Mouse (Mus musculus): ENCODE measurements around the gene Clcnka.
A peak's percentile ranks its signal among the peaks of the same experiment; 100 is the strongest.

Gene Clcnka

GRCm38 (mm10) chr4:141379674-141380073 lies 18.9 kb downstream of the Clcnka start:
- no peak for DNase-seq (ENCODE audit: extremely low read depth, low read depth)

- DNase-seq (ENCODE audit: extremely low read depth, low read depth): no peak
Measured at GRCm38 (mm10) chr4:141372426-141372825, 26.1 kb downstream of the Clcnka start.

- no peak for DNase-seq (ENCODE audit: extremely low read depth, low read depth)
Measured at GRCm38 (mm10) chr4:141367997-141368791, 30.3 kb downstream of the Clcnka start, which contains the start of gene Fam131c. TSS of gene Fam131c (plus strand) at chr4:141368220.

GRCm38 (mm10) chr4:141365876-141366275 lies 32.6 kb downstream of the Clcnka start:
- no peak for DNase-seq (ENCODE audit: extremely low read depth, low read depth)

- DNase-seq (ENCODE audit: extremely low read depth, low read depth): no peak
Measured at GRCm38 (mm10) chr4:141365126-141365525, 33.4 kb downstream of the Clcnka start.

- peak; percentile 49 for DNase-seq (ENCODE audit: extremely low read depth, low read depth)
Measured at GRCm38 (mm10) chr4:141362937-141363548, 35.5 kb downstream of the Clcnka start.

GRCm38 (mm10) chr4:141360846-141361245 lies 37.7 kb downstream of the Clcnka start:
- peak; percentile 43 for DNase-seq (ENCODE audit: extremely low read depth, low read depth)

GRCm38 (mm10) chr4:141359222-141359621 lies 39.3 kb downstream of the Clcnka start:
- no peak for DNase-seq (ENCODE audit: extremely low read depth, low read depth)

- DNase-seq (ENCODE audit: extremely low read depth, low read depth): no peak
Measured at GRCm38 (mm10) chr4:141357811-141358210, 40.7 kb downstream of the Clcnka start.

- DNase-seq (ENCODE audit: extremely low read depth, low read depth): no peak
Measured at GRCm38 (mm10) chr4:141353868-141354267, 44.7 kb downstream of the Clcnka start.

- DNase-seq (ENCODE audit: extremely low read depth, low read depth): no peak
Measured at GRCm38 (mm10) chr4:141352986-141353385, 45.5 kb downstream of the Clcnka start.

GRCm38 (mm10) chr4:141351972-141352371 lies 46.6 kb downstream of the Clcnka start:
- DNase-seq (ENCODE audit: extremely low read depth, low read depth): no peak

GRCm38 (mm10) chr4:141350015-141350414 lies 48.5 kb downstream of the Clcnka start:
- no peak for DNase-seq (ENCODE audit: extremely low read depth, low read depth)

GRCm38 (mm10) chr4:141348616-141349015 lies 49.9 kb downstream of the Clcnka start:
- no peak for DNase-seq (ENCODE audit: extremely low read depth, low read depth)

- no peak for DNase-seq (ENCODE audit: extremely low read depth, low read depth)
Measured at GRCm38 (mm10) chr4:141347365-141347797, 51.1 kb downstream of the Clcnka start.

GRCm38 (mm10) chr4:141345219-141345618 lies 53.3 kb downstream of the Clcnka start:
- DNase-seq (ENCODE audit: extremely low read depth, low read depth): no peak

GRCm38 (mm10) chr4:141343515-141343914 lies 55.0 kb downstream of the Clcnka start:
- no peak for DNase-seq (ENCODE audit: extremely low read depth, low read depth)

- no peak for DNase-seq (ENCODE audit: extremely low read depth, low read depth)
Measured at GRCm38 (mm10) chr4:141341477-141341876, 57.0 kb downstream of the Clcnka start.

- no peak for DNase-seq (ENCODE audit: extremely low read depth, low read depth)
Measured at GRCm38 (mm10) chr4:141338853-141339252, 59.7 kb downstream of the Clcnka start.

GRCm38 (mm10) chr4:141337986-141338385 lies 60.5 kb downstream of the Clcnka start:
- DNase-seq (ENCODE audit: extremely low read depth, low read depth): no peak

GRCm38 (mm10) chr4:141336196-141336595 lies 62.3 kb downstream of the Clcnka start:
- DNase-seq (ENCODE audit: extremely low read depth, low read depth): no peak

GRCm38 (mm10) chr4:141335263-141335796 lies 63.2 kb downstream of the Clcnka start:
- no peak for DNase-seq (ENCODE audit: extremely low read depth, low read depth)
